Mouse (Mus musculus): Measurements from ENCODE around the gene Ube2n. TPM values are rescaled to one million over a fixed set of nuclear protein-coding genes. Genes with fewer than 3 reads are reported as not detected.

Ube2n gene
- polyA plus RNA-seq, 1 experiment from 2014 or later: 348 TPM

DNA sequence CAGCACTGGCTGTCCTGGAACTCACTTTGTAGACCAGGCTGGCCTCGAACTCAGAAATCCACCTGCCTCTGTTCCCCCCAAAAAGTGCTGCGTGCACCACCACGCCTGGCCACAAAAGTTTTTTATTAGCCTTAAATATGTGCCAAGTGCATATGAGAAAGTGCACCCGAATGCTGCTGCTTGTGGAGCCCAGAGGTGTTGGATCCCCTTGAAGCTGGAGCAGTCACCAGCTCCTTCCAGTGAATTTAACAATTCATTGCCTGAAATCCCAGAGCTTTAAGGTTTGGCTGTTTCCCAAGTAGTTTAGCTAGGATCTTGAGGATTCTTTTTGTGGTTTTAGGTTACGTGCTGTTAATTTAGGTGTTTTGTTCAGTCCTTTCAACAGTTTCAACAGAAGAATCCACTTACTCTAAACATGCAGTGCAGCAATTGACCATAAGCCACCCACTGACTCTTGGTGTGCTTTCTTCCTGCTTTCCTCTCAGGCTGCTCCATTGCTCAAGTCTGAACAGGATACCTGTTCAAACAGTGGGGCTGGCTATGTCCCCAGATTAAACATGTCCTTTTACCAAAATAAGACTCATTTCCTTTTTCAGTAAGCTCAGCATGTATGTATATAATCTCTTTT, 11.7 kb downstream of the Ube2n start:
- Histone ChIP-seq H3K4me2 (no peak overlapping the region), H3K9ac (no peak overlapping the region), H3K4me1 (peaks cover 3% of the 10 kb centered on the region; the same call in 1 of the 2 replicates), H3K36me3 (replicated peaks) (no peaks in the 10 kb centered on the region), H3K9me3 (no peaks in the 10 kb centered on the region), H3K27ac (no peak overlapping the region), H3K4me3 (no peak overlapping the region), H3K27me3 (replicated peaks) (no peaks in the 10 kb centered on the region)
- WGBS: 85% methylated on average over 5 of the region's 5 CpGs
- no peak for ATAC-seq (replicated peaks)

DNA sequence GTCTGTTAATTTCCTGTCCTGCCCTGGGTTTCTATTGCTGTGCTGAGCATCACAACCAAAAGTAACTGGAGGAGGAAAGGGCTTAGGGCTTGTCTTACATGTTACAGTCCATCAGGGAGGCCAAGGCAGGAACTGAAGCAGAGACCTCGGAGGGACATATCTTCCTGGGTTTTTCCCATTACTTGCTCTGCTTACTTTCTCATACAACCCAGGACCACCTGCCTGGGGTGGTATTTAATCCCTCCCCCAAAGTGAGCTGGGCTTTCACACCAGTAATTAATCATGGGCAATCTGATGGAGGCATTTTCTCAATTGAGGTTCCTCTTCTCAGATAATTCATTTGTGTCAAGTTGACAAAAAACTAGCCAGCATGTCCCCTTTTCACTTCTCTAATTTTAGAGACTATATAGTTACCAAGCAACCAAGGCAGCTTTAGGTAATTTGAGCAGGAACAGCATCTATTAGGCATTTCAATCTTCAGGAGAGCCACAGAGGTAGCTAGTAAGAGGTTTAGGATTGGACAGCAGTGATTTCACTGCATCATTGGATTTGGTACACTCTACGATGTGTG, 15.7 kb downstream of the Ube2n start:
- no peaks in the 10 kb centered on the region for H3K9me3 ChIP-seq
- 72% methylated on average over 2 of the region's 2 CpGs for WGBS
- H3K4me2 ChIP-seq: no peak overlapping the region
- no peak overlapping the region for H3K4me3 ChIP-seq
- H3K4me1 ChIP-seq: peaks cover 3% of the 10 kb centered on the region; the same call in 1 of the 2 replicates
- H3K27ac ChIP-seq: no peak overlapping the region
- ATAC-seq (replicated peaks): no peak
- H3K36me3 ChIP-seq (replicated peaks): no peaks in the 10 kb centered on the region
- H3K9ac ChIP-seq: no peak overlapping the region
- H3K27me3 ChIP-seq (replicated peaks): no peaks in the 10 kb centered on the region

DNA sequence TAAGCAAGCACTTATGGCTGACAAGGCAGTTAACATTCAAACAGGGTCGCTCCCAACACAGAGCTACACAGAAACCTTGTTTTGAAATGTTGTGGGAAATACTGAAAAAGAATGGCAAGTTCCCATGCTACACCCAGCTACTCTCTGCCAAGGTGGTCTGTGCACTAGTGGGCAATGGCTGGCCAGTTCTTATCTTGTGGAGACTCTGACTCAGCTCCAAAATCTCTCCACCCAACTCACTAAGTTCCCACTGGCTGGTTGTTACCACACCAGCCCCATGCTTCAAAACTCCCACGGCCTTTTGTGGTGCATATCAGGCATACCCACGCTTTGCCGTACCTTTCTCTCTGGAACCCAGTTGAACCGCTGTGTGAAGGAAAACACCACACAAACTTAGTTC, 18.0 kb downstream of the Ube2n start:
- peaks cover 3% of the 10 kb centered on the region; the same call in 1 of the 2 replicates for H3K4me1 ChIP-seq
- no peak overlapping the region for H3K4me3 ChIP-seq
- no peak for ATAC-seq (replicated peaks)
- no peak overlapping the region for H3K9ac ChIP-seq
- 93% methylated on average over 5 of the region's 5 CpGs for WGBS
- H3K4me2 ChIP-seq: no peak overlapping the region
- H3K9me3 ChIP-seq: no peaks in the 10 kb centered on the region
- H3K27ac ChIP-seq: no peak overlapping the region
- H3K27me3 ChIP-seq (replicated peaks): no peaks in the 10 kb centered on the region
- no peaks in the 10 kb centered on the region for H3K36me3 ChIP-seq (replicated peaks)

DNA sequence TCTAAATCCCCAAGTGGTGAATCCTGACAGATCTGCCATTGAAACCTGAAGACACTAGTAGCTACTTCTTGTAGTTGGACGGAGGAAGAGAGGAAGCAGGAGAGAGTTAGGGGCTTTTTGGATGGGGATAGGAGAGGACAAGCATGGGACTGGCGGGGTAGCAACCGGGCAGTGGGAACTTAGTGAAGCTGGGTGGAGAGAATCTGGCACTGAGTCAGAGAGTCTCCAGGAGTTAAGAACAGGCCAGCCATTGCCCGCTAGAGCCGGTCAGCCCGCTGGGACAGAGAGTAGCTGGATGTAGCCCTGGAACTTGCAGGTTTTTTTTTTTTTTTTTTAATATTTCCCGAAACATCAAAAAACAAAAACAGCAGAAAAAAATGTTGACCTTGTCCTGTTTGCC, 18.4 kb downstream of the Ube2n start:
- H3K27me3 ChIP-seq (replicated peaks): no peaks in the 10 kb centered on the region
- no peak overlapping the region for H3K4me3 ChIP-seq
- no peak overlapping the region for H3K4me2 ChIP-seq
- no peak overlapping the region for H3K9ac ChIP-seq
- no peak for ATAC-seq (replicated peaks)
- H3K36me3 ChIP-seq (replicated peaks): no peaks in the 10 kb centered on the region
- H3K9me3 ChIP-seq: no peaks in the 10 kb centered on the region
- WGBS: 89% methylated on average over 7 of the region's 7 CpGs
- H3K27ac ChIP-seq: no peak overlapping the region
- H3K4me1 ChIP-seq: peaks cover 3% of the 10 kb centered on the region; the same call in 1 of the 2 replicates

DNA sequence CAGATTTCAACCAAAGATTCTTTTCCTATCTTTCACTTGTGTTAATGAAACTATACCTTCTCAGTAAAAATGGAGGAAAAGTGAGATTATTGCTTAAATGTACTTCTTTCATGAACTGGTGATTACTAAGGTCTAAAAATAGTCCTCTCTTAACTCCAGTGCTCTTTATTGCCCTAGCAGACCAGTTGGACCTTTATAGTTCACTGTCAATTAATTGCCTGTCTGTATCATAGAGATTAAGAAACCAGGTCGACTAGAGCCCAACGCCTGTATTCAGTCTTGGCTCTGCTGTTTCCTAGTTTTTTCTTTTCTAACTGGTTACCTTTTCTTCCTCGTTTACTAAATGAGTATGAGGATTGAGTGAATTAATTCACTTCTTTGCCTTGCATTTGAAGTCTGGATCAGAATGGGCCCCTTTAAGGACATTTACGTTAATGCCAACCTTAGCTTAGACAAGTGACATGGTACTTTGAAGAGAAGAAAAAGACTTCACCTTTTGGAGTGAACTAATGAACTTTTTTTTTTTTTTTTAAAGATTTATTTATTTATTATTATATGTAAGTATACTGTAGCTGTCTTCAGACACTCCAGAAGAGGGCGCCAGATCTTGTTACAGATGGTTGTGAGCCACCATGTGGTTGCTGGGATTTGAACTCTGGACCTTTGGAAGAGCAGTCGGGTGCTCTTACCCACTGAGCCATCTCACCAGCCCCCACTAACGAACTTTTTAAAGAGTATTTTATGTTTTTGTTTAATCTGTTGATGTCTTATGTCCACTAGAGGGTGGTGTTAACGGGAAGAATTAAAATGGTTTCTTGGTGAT, 20.7 kb downstream of the Ube2n start:
- no peaks in the 10 kb centered on the region for H3K27me3 ChIP-seq (replicated peaks)
- H3K9ac ChIP-seq: no peak overlapping the region
- H3K27ac ChIP-seq: no peak overlapping the region
- H3K4me3 ChIP-seq: no peak overlapping the region
- ATAC-seq (replicated peaks): no peak
- peaks cover under 1% of the 10 kb centered on the region; the same call in 1 of the 2 replicates for H3K4me1 ChIP-seq
- H3K36me3 ChIP-seq (replicated peaks): no peaks in the 10 kb centered on the region
- WGBS: 95% methylated on average over 8 of the region's 8 CpGs
- H3K9me3 ChIP-seq: no peaks in the 10 kb centered on the region
- H3K4me2 ChIP-seq: no peak overlapping the region

DNA sequence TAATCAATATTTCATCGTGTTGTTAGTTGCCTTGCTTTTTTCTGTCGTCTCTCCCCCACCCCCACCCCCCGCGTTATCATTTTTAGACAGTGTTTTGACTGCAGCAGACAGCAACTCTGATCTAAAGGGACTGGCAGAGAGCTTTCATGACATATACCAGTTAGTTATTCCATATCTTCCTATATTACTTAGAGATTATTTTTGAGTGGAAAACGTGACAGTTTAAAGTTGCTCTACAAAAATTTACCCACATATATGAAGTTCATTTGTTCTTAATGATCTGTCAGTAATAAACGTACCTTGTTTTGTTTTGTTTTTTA, 21.2 kb downstream of the Ube2n start:
- Histone ChIP-seq H3K36me3 (replicated peaks) (no peaks in the 10 kb centered on the region), H3K27ac (no peak overlapping the region), H3K27me3 (replicated peaks) (no peaks in the 10 kb centered on the region), H3K4me1 (no peaks in the 10 kb centered on the region), H3K9me3 (no peaks in the 10 kb centered on the region), H3K9ac (no peak overlapping the region), H3K4me2 (no peak overlapping the region), H3K4me3 (no peak overlapping the region)
- 89% methylated on average over 6 of the region's 6 CpGs for WGBS
- no peak for ATAC-seq (replicated peaks)

DNA sequence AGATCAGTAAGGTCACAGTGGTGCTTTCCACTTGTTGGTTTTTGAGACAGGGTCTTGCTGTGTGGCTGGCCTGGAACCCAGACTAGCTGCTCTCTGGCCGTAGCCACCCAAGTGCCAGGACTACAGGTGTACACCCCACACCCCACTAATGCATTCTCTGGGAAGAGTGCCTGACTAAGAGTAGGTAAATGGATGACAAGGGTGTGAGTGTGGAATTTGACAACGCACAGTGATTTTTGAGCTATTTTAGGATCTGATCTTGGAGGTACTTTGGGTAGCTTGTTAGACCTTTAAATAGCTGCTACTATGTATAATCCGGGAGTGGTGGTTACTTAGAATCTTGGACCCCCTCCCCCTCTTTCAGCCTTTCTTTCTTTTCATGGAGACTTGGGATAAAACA, 24.3 kb downstream of the Ube2n start:
- H3K9ac ChIP-seq: no peak overlapping the region
- H3K4me2 ChIP-seq: no peak overlapping the region
- H3K4me3 ChIP-seq: no peak overlapping the region
- no peaks in the 10 kb centered on the region for H3K9me3 ChIP-seq
- 89% methylated on average over 3 of the region's 3 CpGs for WGBS
- H3K36me3 ChIP-seq (replicated peaks): no peaks in the 10 kb centered on the region
- no peaks in the 10 kb centered on the region for H3K27me3 ChIP-seq (replicated peaks)
- ATAC-seq (replicated peaks): no peak
- H3K4me1 ChIP-seq: no peaks in the 10 kb centered on the region
- H3K27ac ChIP-seq: no peak overlapping the region

DNA sequence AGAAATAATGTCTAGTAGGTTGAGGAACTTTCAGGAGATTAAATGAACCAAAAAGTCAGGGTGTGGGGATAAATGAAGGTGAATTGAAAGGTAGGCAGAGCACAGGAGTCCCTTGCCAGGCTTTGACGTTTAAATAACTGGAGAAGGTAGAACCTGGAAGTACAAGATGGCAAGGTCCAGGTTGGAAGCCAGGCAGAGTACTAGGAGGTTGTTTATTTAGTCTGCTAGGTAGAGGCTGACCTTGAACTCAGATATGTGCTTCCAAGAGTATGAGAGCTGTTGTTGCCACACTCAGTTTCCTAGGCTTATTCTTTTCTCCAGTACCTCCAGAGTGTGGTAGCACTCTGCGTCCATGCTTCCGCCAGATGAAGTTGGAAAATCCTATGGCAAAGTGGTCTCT, 24.9 kb downstream of the Ube2n start:
- Histone ChIP-seq H3K9me3 (no peaks in the 10 kb centered on the region), H3K27me3 (replicated peaks) (no peaks in the 10 kb centered on the region), H3K4me1 (no peaks in the 10 kb centered on the region), H3K27ac (no peak overlapping the region), H3K9ac (no peak overlapping the region), H3K36me3 (replicated peaks) (no peaks in the 10 kb centered on the region), H3K4me3 (no peak overlapping the region), H3K4me2 (no peak overlapping the region)
- 93% methylated on average over 3 of the region's 3 CpGs for WGBS
- no peak for ATAC-seq (replicated peaks)

DNA sequence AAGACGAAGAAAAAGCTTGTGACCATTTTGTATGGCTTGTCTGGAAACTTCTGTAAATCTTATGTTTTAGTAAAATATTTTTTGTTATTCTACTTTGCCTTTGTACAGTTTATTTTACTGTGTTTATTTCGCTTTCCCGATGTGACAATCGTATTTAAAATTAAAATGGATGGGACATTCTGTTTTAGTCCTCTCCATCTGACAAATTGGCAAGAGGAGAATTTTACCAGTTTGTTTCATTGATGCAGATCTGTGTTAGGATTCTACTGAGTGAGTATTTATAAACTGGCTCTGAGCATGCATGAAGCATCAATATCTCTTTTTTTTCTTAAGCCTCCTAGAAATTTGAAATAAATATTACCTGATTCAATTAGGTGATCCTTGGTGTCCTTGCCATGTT, 28.0 kb downstream of the Ube2n start:
- Histone ChIP-seq H3K27me3 (replicated peaks) (no peaks in the 10 kb centered on the region), H3K4me1 (no peaks in the 10 kb centered on the region), H3K36me3 (replicated peaks) (no peaks in the 10 kb centered on the region; the same call in 1 of the 2 replicates), H3K27ac (no peak overlapping the region), H3K4me2 (no peak overlapping the region), H3K9me3 (no peaks in the 10 kb centered on the region), H3K4me3 (no peak overlapping the region), H3K9ac (no peak overlapping the region)
- no peak for ATAC-seq (replicated peaks)
- 96% methylated on average over 4 of the region's 4 CpGs for WGBS

DNA sequence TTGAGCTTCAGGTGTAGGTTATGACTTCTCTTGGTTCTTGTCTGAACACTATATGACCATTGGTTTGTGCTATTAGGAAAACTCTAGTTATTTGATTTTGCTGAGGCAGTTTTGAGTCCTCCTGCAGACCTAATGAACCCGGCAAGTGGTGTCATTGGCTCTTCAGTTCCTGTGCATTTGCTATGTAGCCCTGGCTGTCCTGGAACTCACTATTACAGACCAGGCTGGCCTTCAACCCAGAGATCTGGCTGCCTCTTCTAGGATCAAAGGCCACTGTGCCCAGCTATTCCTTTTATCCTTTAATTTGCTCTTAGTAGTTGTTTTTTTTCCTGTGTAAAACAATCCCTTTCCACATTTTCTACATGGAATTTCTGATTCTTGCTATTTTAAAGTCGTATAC, 28.4 kb downstream of the Ube2n start:
- Histone ChIP-seq H3K4me3 (no peak overlapping the region), H3K27me3 (replicated peaks) (no peaks in the 10 kb centered on the region), H3K27ac (no peak overlapping the region), H3K4me2 (no peak overlapping the region), H3K36me3 (replicated peaks) (no peaks in the 10 kb centered on the region; the same call in 1 of the 2 replicates), H3K9ac (no peak overlapping the region), H3K4me1 (no peaks in the 10 kb centered on the region), H3K9me3 (no peaks in the 10 kb centered on the region)
- WGBS: 89% methylated on average over 2 of the region's 2 CpGs
- ATAC-seq (replicated peaks): no peak

DNA sequence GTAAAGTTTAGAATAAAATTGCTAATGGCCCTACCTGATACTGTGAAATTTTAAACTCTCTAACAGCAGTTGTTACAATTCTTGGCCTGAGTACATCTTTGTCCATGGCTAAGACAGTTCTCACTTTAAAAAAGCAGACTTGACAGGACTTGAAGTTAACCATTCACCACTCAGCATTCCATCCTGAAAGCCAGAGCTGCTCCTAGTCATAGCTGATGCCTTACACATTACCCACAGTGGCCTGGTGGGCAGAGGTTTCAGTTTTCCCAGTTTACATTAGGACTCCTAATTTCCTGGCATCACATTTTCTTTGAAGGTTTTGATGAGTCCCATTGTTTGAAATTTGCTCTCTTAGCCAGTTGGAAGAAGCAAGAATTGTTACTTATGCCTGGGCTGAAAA, 29.1 kb downstream of the Ube2n start:
- H3K4me2 ChIP-seq: no peak overlapping the region
- H3K4me1 ChIP-seq: no peaks in the 10 kb centered on the region
- no peak overlapping the region for H3K9ac ChIP-seq
- H3K4me3 ChIP-seq: no peak overlapping the region
- no peaks in the 10 kb centered on the region for H3K9me3 ChIP-seq
- no peak overlapping the region for H3K27ac ChIP-seq
- H3K27me3 ChIP-seq (replicated peaks): no peaks in the 10 kb centered on the region
- ATAC-seq (replicated peaks): no peak
- no peaks in the 10 kb centered on the region; the same call in 1 of the 2 replicates for H3K36me3 ChIP-seq (replicated peaks)

DNA sequence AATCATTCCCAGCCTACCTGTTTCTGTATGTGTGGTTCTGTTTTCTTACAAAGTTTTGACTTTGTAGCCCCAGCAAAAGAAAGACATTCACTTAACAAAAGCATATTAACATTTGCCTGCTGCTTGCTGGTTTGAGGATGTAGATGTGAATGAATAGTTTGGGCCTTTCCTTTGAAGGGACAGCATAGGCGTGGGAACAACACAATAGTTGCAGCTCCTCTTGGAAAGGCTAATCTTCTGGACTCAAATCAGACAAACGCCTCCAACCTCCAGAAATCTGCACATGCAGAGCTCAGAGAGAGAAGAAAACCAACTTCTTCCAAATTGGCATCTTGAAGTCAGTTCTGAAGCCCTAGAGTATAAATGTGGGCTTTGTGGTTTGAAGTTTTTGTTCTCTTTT, 29.7 kb downstream of the Ube2n start:
- WGBS: 52% methylated on average over 2 of the region's 2 CpGs

DNA sequence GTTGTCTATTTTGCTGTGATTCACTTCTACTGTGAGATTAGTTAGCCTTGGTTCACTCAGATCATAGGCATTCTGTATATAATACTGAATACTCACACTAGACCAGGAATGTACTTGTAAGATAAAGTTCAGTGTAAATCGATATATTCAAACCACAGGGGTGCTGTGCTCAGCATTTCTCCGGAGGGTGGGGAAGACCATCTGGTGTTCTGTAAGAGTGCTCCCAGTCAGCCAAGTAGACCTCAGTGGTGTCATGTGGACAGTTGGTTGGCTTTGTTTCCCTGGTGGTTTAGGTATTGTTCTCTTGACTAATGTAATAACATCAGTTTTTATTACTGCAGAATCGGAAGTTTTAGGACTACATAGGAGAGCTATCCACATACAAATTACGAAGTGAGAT, 30.1 kb downstream of the Ube2n start:
- Histone ChIP-seq H3K4me3 (no peak overlapping the region), H3K27ac (no peak overlapping the region), H3K9me3 (no peaks in the 10 kb centered on the region), H3K27me3 (replicated peaks) (no peaks in the 10 kb centered on the region), H3K36me3 (replicated peaks) (no peaks in the 10 kb centered on the region; the same call in 1 of the 2 replicates), H3K9ac (no peak overlapping the region), H3K4me2 (no peak overlapping the region), H3K4me1 (no peaks in the 10 kb centered on the region)
- no peak for ATAC-seq (replicated peaks)
- WGBS: 64% methylated on average over 4 of the region's 4 CpGs

More for the DNA sequence above, 29.7 kb downstream of the Ube2n start:
- Histone ChIP-seq H3K4me3 (no peak overlapping the region), H3K4me2 (no peak overlapping the region), H3K9ac (no peak overlapping the region), H3K27me3 (replicated peaks) (no peaks in the 10 kb centered on the region), H3K9me3 (no peaks in the 10 kb centered on the region), H3K4me1 (no peaks in the 10 kb centered on the region), H3K36me3 (replicated peaks) (no peaks in the 10 kb centered on the region; the same call in 1 of the 2 replicates), H3K27ac (no peak overlapping the region)
- no peak for ATAC-seq (replicated peaks)

Data from midbrain, embryonic 15.5 days (tissue).